ENCODE assay signal across 8 mouse cellular contexts in genomic region chr9:21321513-21321835, GRCm38 (mm10). TPM values are rescaled to one million over a fixed set of nuclear protein-coding genes. Genes with fewer than 3 reads are reported as not detected.
DNase-seq lines count a peak whose midpoint lies in the region; ATAC-seq and TF ChIP-seq lines count a peak whose summit lies in the region.

No protein-coding gene starts in this region.

- intact Hi-C loops in heart, postnatal 25 days (cut with DNase I): no loop called here

- WGBS in intestine, postnatal 0 days: 14% methylated on average over 6 of the region's 6 CpGs
- 20% methylated on average over 6 of the region's 6 CpGs for WGBS in neural tube, embryonic 15.5 days

- no peaks in the 10 kb centered on the region for H3K9me3 ChIP-seq in intestine, postnatal 0 days (ENCODE audit: control insufficient read depth)
- H3K9me3 ChIP-seq in neural tube, embryonic 15.5 days (replicated peaks): no peaks in the 10 kb centered on the region

- peak overlapping the region; percentile 75 for H3K4me2 ChIP-seq in intestine, postnatal 0 days (replicated peaks; ENCODE audit: low read depth)
- H3K4me2 ChIP-seq in neural tube, embryonic 15.5 days: peak overlapping the region; percentile 90

- peak overlapping the region; percentile 55 for H3K4me3 ChIP-seq in intestine, postnatal 0 days (ENCODE audit: low read depth, low read length)
- peak overlapping the region; percentile 53 for H3K4me3 ChIP-seq in neural tube, embryonic 15.5 days (replicated peaks)

- TF ChIP-seq CTCF in intestine, postnatal 0 days (IDR thresholded peaks at IDR 0.05; ENCODE audit: low read depth): no peak

- DNase-seq in heart, adult 11 months: peak; percentile 97
- no peak for DNase-seq in heart, postnatal 25 days (ENCODE audit: low spot score)
- DNase-seq in adrenal gland, postnatal 36 days: peak; percentile 29 to 62
- peak; percentile 52 to 68 for DNase-seq in lung, adult 18-20 months
- DNase-seq in cerebellum, postnatal 36 days: no peak

- peak; percentile 60 for ATAC-seq in granulocyte monocyte progenitor cell, adult 5-6 weeks (replicated peaks; ENCODE audit: poor library complexity, severe bottlenecking)
- ATAC-seq in intestine, postnatal 0 days: no peak
- ATAC-seq in neural tube, embryonic 15.5 days (ENCODE audit: low FRiP score): peak; percentile 7; the same call in 1 of the 2 replicates

- peak overlapping the region; percentile 50; the same call in 1 of the 2 replicates for H3K9ac ChIP-seq in intestine, postnatal 0 days (ENCODE audit: low read depth, low read length)
- H3K9ac ChIP-seq in neural tube, embryonic 15.5 days (replicated peaks): peak overlapping the region; percentile 71

- H3K27me3 ChIP-seq in intestine, postnatal 0 days (replicated peaks; ENCODE audit: control insufficient read depth, insufficient read depth, low read length): no peaks in the 10 kb centered on the region
- no peaks in the 10 kb centered on the region for H3K27me3 ChIP-seq in neural tube, embryonic 15.5 days (replicated peaks)

- no peaks in the 10 kb centered on the region for H3K36me3 ChIP-seq in intestine, postnatal 0 days (ENCODE audit: control insufficient read depth, insufficient read depth)
- H3K36me3 ChIP-seq in neural tube, embryonic 15.5 days: no peaks in the 10 kb centered on the region

- no peak overlapping the region for H3K27ac ChIP-seq in intestine, postnatal 0 days (ENCODE audit: low read depth, low read length)
- no peak overlapping the region for H3K27ac ChIP-seq in neural tube, embryonic 15.5 days (replicated peaks)

- no peaks in the 10 kb centered on the region for H3K4me1 ChIP-seq in intestine, postnatal 0 days (replicated peaks; ENCODE audit: control insufficient read depth, insufficient read depth, low read length)
- H3K4me1 ChIP-seq in neural tube, embryonic 15.5 days: peaks cover 30% of the 10 kb centered on the region

RNA-seq across cellular contexts. Expression of gene Slc44a2, which starts 1.0 kb away (rescaled TPM):
- total RNA-seq in heart, postnatal 25 days (2021): 100 to 1,000 TPM in 1 of 2 experiments, 10 to 100 TPM in 1; 99.2 to 113 TPM
- 10 to 100 TPM; 35.2 to 54.2 TPM for total RNA-seq in adrenal gland, postnatal 36 days (2021)
- total RNA-seq in granulocyte monocyte progenitor cell, adult 5-6 weeks (2014; fragmentation: Nextera tagmentation): 117 and 134 TPM in 2 replicates
- total RNA-seq in granulocyte monocyte progenitor cell, adult 5-6 weeks (2017): 83.5 and 89.1 TPM in 2 replicates
- polyA plus RNA-seq in intestine, postnatal 0 days (2015; fragmentation: Nextera tagmentation; extraction: Ambion mirVana): 13.3 and 13.8 TPM in 2 replicates
- polyA plus RNA-seq in neural tube, embryonic 15.5 days (2015; fragmentation: Nextera tagmentation; extraction: Ambion mirVana): 68.4 and 79.7 TPM in 2 replicates

RNA-seq across cellular contexts. Expression of gene Ap1m2, which starts 9.3 kb away (rescaled TPM):
- total RNA-seq in heart, postnatal 25 days (2021): not detected
- total RNA-seq in adrenal gland, postnatal 36 days (2021): not detected
- 2.5 and 5.4 TPM in 2 replicates for total RNA-seq in granulocyte monocyte progenitor cell, adult 5-6 weeks (2014; fragmentation: Nextera tagmentation)
- total RNA-seq in granulocyte monocyte progenitor cell, adult 5-6 weeks (2017): 0.10 and 0.43 TPM in 2 replicates
- polyA plus RNA-seq in intestine, postnatal 0 days (2015; fragmentation: Nextera tagmentation; extraction: Ambion mirVana): 192 and 208 TPM in 2 replicates
- 2.5 and 12.1 TPM in 2 replicates for polyA plus RNA-seq in neural tube, embryonic 15.5 days (2015; fragmentation: Nextera tagmentation; extraction: Ambion mirVana)

RNA-seq across cellular contexts. Expression of gene Cdkn2d, which starts 30.3 kb away (rescaled TPM):
- total RNA-seq in heart, postnatal 25 days (2021): 10 to 100 TPM; 15.1 to 16.8 TPM
- 10 to 100 TPM; 14.2 to 16.0 TPM for total RNA-seq in adrenal gland, postnatal 36 days (2021)
- total RNA-seq in granulocyte monocyte progenitor cell, adult 5-6 weeks (2014; fragmentation: Nextera tagmentation): 11.0 and 12.9 TPM in 2 replicates
- 15.4 and 16.7 TPM in 2 replicates for total RNA-seq in granulocyte monocyte progenitor cell, adult 5-6 weeks (2017)
- polyA plus RNA-seq in intestine, postnatal 0 days (2015; fragmentation: Nextera tagmentation; extraction: Ambion mirVana): 24.1 and 25.8 TPM in 2 replicates
- 120 and 129 TPM in 2 replicates for polyA plus RNA-seq in neural tube, embryonic 15.5 days (2015; fragmentation: Nextera tagmentation; extraction: Ambion mirVana)

RNA-seq across cellular contexts. Expression of gene Kri1, which starts 33.7 kb away (rescaled TPM):
- 10 to 100 TPM; 15.9 to 17.4 TPM for total RNA-seq in heart, postnatal 25 days (2021)
- total RNA-seq in adrenal gland, postnatal 36 days (2021): 10 to 100 TPM; 24.8 to 32.2 TPM
- total RNA-seq in granulocyte monocyte progenitor cell, adult 5-6 weeks (2014; fragmentation: Nextera tagmentation): 50.9 and 56.3 TPM in 2 replicates
- total RNA-seq in granulocyte monocyte progenitor cell, adult 5-6 weeks (2017): 59.5 and 86.0 TPM in 2 replicates
- polyA plus RNA-seq in intestine, postnatal 0 days (2015; fragmentation: Nextera tagmentation; extraction: Ambion mirVana): 7.0 and 7.2 TPM in 2 replicates
- 15.2 and 18.7 TPM in 2 replicates for polyA plus RNA-seq in neural tube, embryonic 15.5 days (2015; fragmentation: Nextera tagmentation; extraction: Ambion mirVana)

RNA-seq across cellular contexts. Expression of gene Ilf3, which starts 46.2 kb away (rescaled TPM):
- total RNA-seq in heart, postnatal 25 days (2021): 10 to 100 TPM; 25.9 to 29.6 TPM
- 10 to 100 TPM; 52.6 to 66.1 TPM for total RNA-seq in adrenal gland, postnatal 36 days (2021)
- total RNA-seq in granulocyte monocyte progenitor cell, adult 5-6 weeks (2014; fragmentation: Nextera tagmentation): 82.0 and 84.2 TPM in 2 replicates
- total RNA-seq in granulocyte monocyte progenitor cell, adult 5-6 weeks (2017): 73.4 and 104 TPM in 2 replicates
- 41.0 and 42.8 TPM in 2 replicates for polyA plus RNA-seq in intestine, postnatal 0 days (2015; fragmentation: Nextera tagmentation; extraction: Ambion mirVana)
- 189 and 205 TPM in 2 replicates for polyA plus RNA-seq in neural tube, embryonic 15.5 days (2015; fragmentation: Nextera tagmentation; extraction: Ambion mirVana)

Comparison
In these comparisons a context has a peak if more than half of its experiments do, and no peak if none do; other contexts are left out.
1. DNase-seq: peak in heart, adult 11 months (single experiment), adrenal gland, postnatal 36 days (2 of 2) and lung, adult 18-20 months (2 of 2); none in heart, postnatal 25 days (single experiment) and cerebellum, postnatal 36 days (0 of 2).